Mouse (Mus musculus): ENCODE data around the gene Clec4n. TPM values are rescaled to one million over a fixed set of nuclear protein-coding genes. Genes with fewer than 3 reads are reported as not detected.
"Not testable (repeated sequence)": the region's sequence is repeated elsewhere in the genome, so short reads cannot be mapped to it uniquely, and the experiment has no call there.

The Clec4n gene
- polyA plus RNA-seq (2015; fragmentation: Nextera tagmentation; extraction: Ambion mirVana) = 1.5 and 1.6 TPM in 2 replicates

DNA sequence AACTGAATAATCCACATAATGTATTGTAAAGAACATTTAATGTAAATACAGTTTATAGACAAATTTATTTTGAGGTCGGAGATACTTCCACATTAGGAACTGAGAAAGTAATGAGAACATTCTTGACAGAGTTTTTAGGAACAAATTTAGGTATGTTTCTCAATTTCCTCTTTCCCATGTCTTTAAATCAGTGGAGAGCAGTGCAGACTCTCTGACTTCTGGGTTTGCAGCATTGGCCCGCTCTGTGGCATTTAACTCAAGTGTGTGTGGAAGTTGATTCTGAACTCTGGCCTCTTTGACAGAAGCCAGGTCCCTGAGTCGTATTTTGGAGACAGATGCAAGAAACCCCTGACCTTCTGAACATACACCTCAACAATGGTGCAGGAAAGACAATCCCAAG, at the start of gene Clec4n:
Gene Clec4n, plus strand, starts transcription at position 200 of the 400 bp plus-strand sequence.
- no peak within 1 kb of the TSS for H3K27ac ChIP-seq
- no peak within 1 kb of the TSS for H3K4me2 ChIP-seq
- H3K36me3 ChIP-seq = no peaks in the 10 kb centered on the region
- H3K9ac ChIP-seq = no peak within 1 kb of the TSS
- ATAC-seq (ENCODE audit: insufficient number of reproducible peaks, insufficient read depth, low FRiP score, low TSS enrichment, low read depth) = no peak
- H3K4me1 ChIP-seq = no peaks in the 10 kb centered on the region
- H3K27me3 ChIP-seq = no peaks in the 10 kb centered on the region
- H3K4me3 ChIP-seq = no peak within 1 kb of the TSS
- no peaks in the 10 kb centered on the region for H3K9me3 ChIP-seq
- WGBS = 70% methylated on average over 3 of the region's 3 CpGs

DNA sequence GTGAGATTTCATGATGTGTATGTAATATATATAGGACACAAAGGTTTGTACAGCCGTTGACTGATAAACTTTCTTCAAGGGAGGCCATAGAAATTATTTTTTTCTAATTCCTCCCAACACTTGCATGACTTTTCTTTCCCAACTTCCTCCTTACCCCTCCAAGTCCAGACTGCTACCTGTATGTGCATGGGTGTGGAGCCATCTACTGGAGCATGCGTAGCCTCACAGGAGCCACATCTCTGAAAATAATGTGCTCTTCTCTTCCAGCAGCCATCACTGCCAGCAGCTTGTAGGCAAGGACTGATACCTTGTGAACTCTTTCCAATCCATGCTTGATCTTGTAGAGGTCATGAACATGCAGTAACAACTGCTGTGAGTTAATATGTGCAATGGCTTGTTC, 44.8 kb upstream of the Clec4n start:
- WGBS = 72% methylated on average over 2 of the region's 2 CpGs

GRCm38 (mm10) chr6:123207187-123208076, 22.2 kb upstream of the Clec4n start:
- no peaks in the 10 kb centered on the region for H3K27me3 ChIP-seq
- H3K9me3 ChIP-seq = peaks cover 5% of the 10 kb centered on the region
- ATAC-seq (ENCODE audit: insufficient number of reproducible peaks, insufficient read depth, low FRiP score, low TSS enrichment, low read depth) = no peak
- no peak overlapping the region for H3K9ac ChIP-seq
- no peaks in the 10 kb centered on the region for H3K4me1 ChIP-seq
- H3K27ac ChIP-seq = no peak overlapping the region
- no peaks in the 10 kb centered on the region for H3K36me3 ChIP-seq
- WGBS = 79% methylated on average over 1 of the region's 1 CpGs
- no peak overlapping the region for H3K4me3 ChIP-seq
- H3K4me2 ChIP-seq = no peak overlapping the region

More for the DNA sequence above, 44.8 kb upstream of the Clec4n start:
- not testable (repeated sequence) for ATAC-seq (ENCODE audit: insufficient number of reproducible peaks, insufficient read depth, low FRiP score, low TSS enrichment, low read depth); H3K27ac ChIP-seq; H3K9me3 ChIP-seq; H3K36me3 ChIP-seq; H3K27me3 ChIP-seq; H3K9ac ChIP-seq; H3K4me1 ChIP-seq; H3K4me3 ChIP-seq; H3K4me2 ChIP-seq

- H3K4me2 ChIP-seq; H3K4me1 ChIP-seq; H3K36me3 ChIP-seq; H3K27ac ChIP-seq; H3K9me3 ChIP-seq; H3K4me3 ChIP-seq; H3K9ac ChIP-seq; ATAC-seq (ENCODE audit: insufficient number of reproducible peaks, insufficient read depth, low FRiP score, low TSS enrichment, low read depth); H3K27me3 ChIP-seq: not testable (repeated sequence)
Measured at GRCm38 (mm10) chr6:123208077-123208439, 21.6 kb upstream of the Clec4n start.

DNA sequence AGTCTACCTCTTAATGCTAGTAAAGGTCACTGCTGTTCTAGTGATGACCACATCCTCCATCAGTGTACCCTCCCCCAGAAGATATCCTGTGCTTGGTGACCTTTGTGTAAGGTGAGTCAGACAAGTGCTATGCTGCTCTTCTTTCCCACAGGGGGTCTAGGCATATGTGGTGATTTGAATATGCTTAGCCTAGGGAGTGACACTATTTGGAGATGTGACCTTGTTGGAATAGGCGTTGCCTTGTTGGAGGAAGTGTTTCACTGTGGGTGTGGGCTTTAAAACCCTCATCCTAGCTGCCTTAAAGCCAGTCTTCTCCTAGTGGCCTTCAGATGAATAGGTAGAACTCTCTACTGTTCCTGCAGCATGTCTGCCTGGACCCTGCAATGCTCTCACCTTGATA, 17.9 kb upstream of the Clec4n start:
- H3K4me2 ChIP-seq = no peak overlapping the region
- no peaks in the 10 kb centered on the region for H3K36me3 ChIP-seq
- ATAC-seq (ENCODE audit: insufficient number of reproducible peaks, insufficient read depth, low FRiP score, low TSS enrichment, low read depth) = no peak
- H3K9ac ChIP-seq = no peak overlapping the region
- H3K27me3 ChIP-seq = no peaks in the 10 kb centered on the region
- no peak overlapping the region for H3K4me3 ChIP-seq
- H3K9me3 ChIP-seq = peaks cover 5% of the 10 kb centered on the region
- WGBS = 86% methylated on average over 1 of the region's 1 CpGs
- no peaks in the 10 kb centered on the region for H3K4me1 ChIP-seq
- H3K27ac ChIP-seq = no peak overlapping the region

- Histone ChIP-seq H3K9me3 (no peaks in the 10 kb centered on the region), H3K27me3 (no peaks in the 10 kb centered on the region), H3K27ac (no peak overlapping the region), H3K4me1 (no peaks in the 10 kb centered on the region), H3K4me2 (no peak overlapping the region), H3K36me3 (no peaks in the 10 kb centered on the region), H3K9ac (no peak overlapping the region), H3K4me3 (no peak overlapping the region)
- no peak for ATAC-seq (ENCODE audit: insufficient number of reproducible peaks, insufficient read depth, low FRiP score, low TSS enrichment, low read depth)
- WGBS = 64% methylated on average over 2 of the region's 2 CpGs
Measured at GRCm38 (mm10) chr6:123227519-123228166, 2.0 kb upstream of the Clec4n start.

DNA sequence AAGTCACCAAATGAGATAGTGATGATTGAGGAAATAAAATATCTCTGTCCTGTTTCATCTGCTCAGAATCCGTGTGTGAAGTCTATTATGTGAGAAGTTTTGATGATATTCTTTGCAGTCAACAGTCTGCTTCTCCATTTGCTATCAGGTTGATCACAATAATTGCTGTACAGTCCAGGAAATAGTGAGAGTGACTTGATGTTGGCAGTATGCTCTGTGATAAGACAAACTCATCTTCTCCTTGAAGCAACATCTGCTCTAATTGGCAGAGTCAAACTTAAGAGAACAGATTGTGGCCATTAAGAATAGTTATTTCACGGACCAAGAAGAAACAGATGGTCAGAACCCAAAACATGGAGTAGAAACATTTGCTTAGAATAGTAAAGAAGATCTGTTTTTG, 1.5 kb downstream of the Clec4n start:
- no peak overlapping the region for H3K27ac ChIP-seq
- WGBS = 71% methylated on average over 2 of the region's 2 CpGs
- ATAC-seq (ENCODE audit: insufficient number of reproducible peaks, insufficient read depth, low FRiP score, low TSS enrichment, low read depth) = no peak
- H3K36me3 ChIP-seq = no peaks in the 10 kb centered on the region
- no peak overlapping the region for H3K9ac ChIP-seq
- H3K9me3 ChIP-seq = no peaks in the 10 kb centered on the region
- no peak overlapping the region for H3K4me2 ChIP-seq
- H3K4me1 ChIP-seq = no peaks in the 10 kb centered on the region
- no peak overlapping the region for H3K4me3 ChIP-seq
- no peaks in the 10 kb centered on the region for H3K27me3 ChIP-seq

- H3K27me3 ChIP-seq = no peaks in the 10 kb centered on the region
- H3K9me3 ChIP-seq = no peaks in the 10 kb centered on the region
- no peak overlapping the region for H3K4me2 ChIP-seq
- ATAC-seq (ENCODE audit: insufficient number of reproducible peaks, insufficient read depth, low FRiP score, low TSS enrichment, low read depth) = no peak
- H3K36me3 ChIP-seq = no peaks in the 10 kb centered on the region
- no peak overlapping the region for H3K9ac ChIP-seq
- no peak overlapping the region for H3K4me3 ChIP-seq
- no peak overlapping the region for H3K27ac ChIP-seq
- no peaks in the 10 kb centered on the region for H3K4me1 ChIP-seq
Measured at GRCm38 (mm10) chr6:123237582-123237981, 7.9 kb downstream of the Clec4n start.

DNA sequence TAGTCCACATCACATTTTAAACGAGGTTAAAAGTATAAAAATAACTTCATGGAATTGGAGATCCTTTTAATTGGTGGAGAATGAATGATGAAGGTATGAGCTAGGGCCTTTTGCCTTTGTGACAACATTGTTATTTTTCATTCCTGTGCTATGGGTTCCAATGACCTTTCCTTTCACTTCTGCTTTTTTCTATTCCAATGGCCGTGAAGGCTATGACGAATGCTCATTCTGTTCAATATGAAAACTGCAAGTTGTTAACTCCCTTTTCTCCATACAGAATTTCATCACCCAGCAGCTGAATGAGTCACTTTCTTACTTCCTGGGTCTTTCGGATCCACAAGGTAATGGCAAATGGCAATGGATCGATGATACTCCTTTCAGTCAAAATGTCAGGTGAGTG, 14.6 kb downstream of the Clec4n start:
- no peak overlapping the region for H3K4me2 ChIP-seq
- 84% methylated on average over 5 of the region's 5 CpGs for WGBS
- H3K27me3 ChIP-seq = no peaks in the 10 kb centered on the region

DNA sequence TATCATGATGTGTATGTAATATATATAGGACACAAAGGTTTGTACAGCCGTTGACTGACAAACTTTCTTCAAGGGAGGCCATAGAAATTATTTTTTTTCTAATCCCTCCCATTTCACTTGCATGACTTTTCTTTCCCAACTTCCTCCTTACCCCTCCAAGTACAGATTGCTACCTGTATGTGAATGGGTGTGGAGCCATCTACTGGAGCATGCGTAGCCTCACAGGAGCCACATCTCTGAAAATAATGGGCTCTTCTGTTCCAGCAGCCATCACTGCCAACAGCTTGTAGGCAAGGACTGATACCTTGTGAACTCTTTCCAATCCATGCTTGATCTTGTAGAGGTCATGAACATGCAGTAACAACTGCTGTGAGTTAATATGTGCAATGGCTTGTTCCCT, 19.2 kb downstream of the Clec4n start:
- H3K9me3 ChIP-seq; H3K9ac ChIP-seq; ATAC-seq (ENCODE audit: insufficient number of reproducible peaks, insufficient read depth, low FRiP score, low TSS enrichment, low read depth); H3K4me2 ChIP-seq; H3K27ac ChIP-seq; H3K4me1 ChIP-seq; H3K27me3 ChIP-seq; H3K4me3 ChIP-seq; H3K36me3 ChIP-seq: not testable (repeated sequence)
- WGBS = 85% methylated on average over 2 of the region's 2 CpGs

More for the DNA sequence above, 14.6 kb downstream of the Clec4n start:
- no peaks in the 10 kb centered on the region for H3K9me3 ChIP-seq
- H3K4me1 ChIP-seq = no peaks in the 10 kb centered on the region
- H3K27ac ChIP-seq = no peak overlapping the region
- H3K4me3 ChIP-seq = no peak overlapping the region
- H3K9ac ChIP-seq = no peak overlapping the region
- ATAC-seq (ENCODE audit: insufficient number of reproducible peaks, insufficient read depth, low FRiP score, low TSS enrichment, low read depth) = no peak
- no peaks in the 10 kb centered on the region for H3K36me3 ChIP-seq

DNA sequence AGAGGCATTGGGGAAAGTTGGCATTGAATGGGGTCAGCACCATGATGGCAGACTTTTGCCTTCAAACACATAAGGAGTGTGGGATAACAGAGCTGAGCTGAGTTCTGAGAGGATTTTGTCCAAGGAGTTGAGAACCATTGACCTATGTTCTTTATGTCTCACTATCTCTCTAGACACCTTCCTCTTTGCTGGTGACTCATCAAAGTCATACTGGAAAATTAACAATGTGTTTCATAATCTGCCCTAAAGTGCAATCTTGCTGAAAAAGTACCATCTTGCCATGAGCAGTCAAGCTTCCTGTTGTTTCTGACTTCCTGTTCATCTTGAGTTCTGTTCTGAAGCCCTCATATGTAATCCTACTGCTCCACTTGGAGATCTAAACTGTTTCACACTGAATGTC, 23.1 kb downstream of the Clec4n start:
- no peak for ATAC-seq (ENCODE audit: insufficient number of reproducible peaks, insufficient read depth, low FRiP score, low TSS enrichment, low read depth)
- no peak overlapping the region for H3K9ac ChIP-seq
- H3K4me2 ChIP-seq = no peak overlapping the region
- H3K27me3 ChIP-seq = no peaks in the 10 kb centered on the region
- H3K36me3 ChIP-seq = no peaks in the 10 kb centered on the region
- no peak overlapping the region for H3K4me3 ChIP-seq
- no peak overlapping the region for H3K27ac ChIP-seq
- H3K9me3 ChIP-seq = no peaks in the 10 kb centered on the region
- no peaks in the 10 kb centered on the region for H3K4me1 ChIP-seq

DNA sequence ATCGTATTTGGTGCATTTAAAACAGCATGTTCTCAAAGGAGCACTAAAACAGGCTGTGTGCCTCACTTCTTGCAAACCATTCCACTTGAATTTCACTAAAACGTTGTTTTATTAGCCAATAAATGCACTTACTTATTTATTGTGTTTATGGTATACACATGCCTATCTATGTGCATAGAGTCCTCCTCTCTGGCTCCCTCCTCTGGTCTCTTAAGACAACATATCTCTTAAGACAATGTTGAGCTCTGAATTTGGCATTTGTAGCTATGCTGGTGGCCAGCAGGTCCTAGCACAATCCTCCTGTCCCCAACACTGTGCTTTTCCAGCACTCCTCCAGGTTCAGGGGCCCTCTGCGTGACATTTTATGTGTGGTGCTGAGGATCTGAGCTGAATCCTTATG, 29.3 kb downstream of the Clec4n start:
- Histone ChIP-seq H3K27me3 (no peaks in the 10 kb centered on the region), H3K4me3 (no peak overlapping the region), H3K4me2 (no peak overlapping the region), H3K4me1 (no peaks in the 10 kb centered on the region), H3K9me3 (no peaks in the 10 kb centered on the region), H3K27ac (no peak overlapping the region), H3K9ac (no peak overlapping the region), H3K36me3 (no peaks in the 10 kb centered on the region)
- WGBS = 73% methylated on average over 3 of the region's 3 CpGs
- ATAC-seq (ENCODE audit: insufficient number of reproducible peaks, insufficient read depth, low FRiP score, low TSS enrichment, low read depth) = no peak
